Mouse (Mus musculus) adrenal gland, postnatal 0 days (tissue): Measurements from ENCODE around the gene Itpkc. TPM values are rescaled to one million over a fixed set of nuclear protein-coding genes. Genes with fewer than 3 reads are reported as not detected.

Experiments used
- microRNA-seq: library from miRNA; unstranded; fragments of <30 nt; microRNA quantifications from one replicate; pipeline ENCODE4, GENCODE M21; 2016; ENCODE audit warnings: borderline replicate concordance; ENCODE audit not compliant: insufficient number of aligned reads
- polyA plus RNA-seq: library from polyadenylated mRNA; unstranded; fragments of >200 nt; fragmentation: Nextera tagmentation; extraction: Ambion mirVana; gene quantifications from 2 replicates; pipeline ENCODE4 v1.2.1, GENCODE M21; 2015

Gene Itpkc
- polyA plus RNA-seq = 3.9 and 4.1 TPM in 2 replicates

GRCm38 (mm10) chr7:27228281-27228821 lies at the start of gene Itpkc:
Gene Itpkc (minus strand): TSS chr7:27228661.

GRCm38 (mm10) chr7:27258205-27258899 lies 29.9 kb upstream of the Itpkc start, which contains the start of gene Numbl:
Gene Numbl (plus strand): TSS chr7:27258433.

GRCm38 (mm10) chr7:27232781-27233281 lies 4.4 kb upstream of the Itpkc start, which contains the start of gene Coq8b:
Gene Coq8b (plus strand): TSS chr7:27233023.

GRCm38 (mm10) chr7:27195681-27196611 lies 32.5 kb downstream of the Itpkc start, which contains the start of the genes BC024978 and Snrpa:
Gene BC024978 (plus strand): TSS chr7:27195781.
Gene Snrpa (minus strand): TSS chr7:27196271.

GRCm38 (mm10) chr7:27180837-27181695 lies 47.4 kb downstream of the Itpkc start, which contains the start of the genes Gm21983 and Mia:
Gene Gm21983 (minus strand): TSS chr7:27181086.
Gene Mia (minus strand): TSS chr7:27181157.

GRCm38 (mm10) chr7:27178324-27179216 lies 49.9 kb downstream of the Itpkc start, which contains the start of gene Rab4b:
Gene Rab4b (minus strand): TSS chr7:27178896.

GRCm38 (mm10) chr7:27166614-27167474 lies 61.6 kb downstream of the Itpkc start, which contains the start of gene Egln2:
Gene Egln2 (minus strand): TSS chr7:27166802.

Small RNA genes lying within 50 kb of the gene (microRNA-seq; reads per million reads assigned to microRNA genes)
- gene Mir1191 = 2.1 reads per million
- 1.1 reads per million for gene Mir3101

Other genes with a start within 250 kb of the Itpkc start
- gene Cyp2a12, start 199.6 kb downstream of the Itpkc start, polyA plus RNA-seq = 0.86 and 1.6 TPM in 2 replicates
- 6.3 and 36.2 TPM in 2 replicates for gene Cyp2f2, start 108.8 kb downstream of the Itpkc start, polyA plus RNA-seq
- 0.08 TPM in 2 replicates for gene Cyp2t4, start 74.9 kb downstream of the Itpkc start, polyA plus RNA-seq
- 60.0 and 66.9 TPM in 2 replicates for gene Egln2, start 61.9 kb downstream of the Itpkc start, polyA plus RNA-seq
- gene Rab4b, start 49.8 kb downstream of the Itpkc start, polyA plus RNA-seq = 70.8 and 78.7 TPM in 2 replicates
- gene Gm21983, start 47.6 kb downstream of the Itpkc start, polyA plus RNA-seq = 0.44 TPM in 1 of 2 replicates, not detected in the other
- 7.4 and 7.5 TPM in 2 replicates for gene Mia, start 47.5 kb downstream of the Itpkc start, polyA plus RNA-seq
- gene BC024978, start 32.9 kb downstream of the Itpkc start, polyA plus RNA-seq = 2.0 and 3.0 TPM in 2 replicates
- 76.4 and 99.8 TPM in 2 replicates for gene Snrpa, start 32.4 kb downstream of the Itpkc start, polyA plus RNA-seq
- 15.9 and 25.4 TPM in 2 replicates for gene Coq8b, start 4.4 kb upstream of the Itpkc start, polyA plus RNA-seq
- 18.3 and 28.1 TPM in 2 replicates for gene Numbl, start 29.8 kb upstream of the Itpkc start, polyA plus RNA-seq
- 59.6 and 109 TPM in 2 replicates for gene Ltbp4, start 109.0 kb upstream of the Itpkc start, polyA plus RNA-seq
- gene Shkbp1, start 127.4 kb upstream of the Itpkc start, polyA plus RNA-seq = 13.6 and 13.9 TPM in 2 replicates
- not detected in 2 replicates for gene Gm20479, start 128.8 kb upstream of the Itpkc start, polyA plus RNA-seq
- gene Sptbn4, start 219.0 kb upstream of the Itpkc start, polyA plus RNA-seq = 0.23 and 0.25 TPM in 2 replicates
- 93.1 and 109 TPM in 2 replicates for gene Blvrb, start 219.3 kb upstream of the Itpkc start, polyA plus RNA-seq
- gene Sertad3, start 245.1 kb upstream of the Itpkc start, polyA plus RNA-seq = 27.5 and 29.9 TPM in 2 replicates